Mouse (Mus musculus) limb, embryonic 12.5 days (tissue): Measurements from ENCODE around the gene Exoc2. TPM values are rescaled to one million over a fixed set of nuclear protein-coding genes. Genes with fewer than 3 reads are reported as not detected.

Source experiments
- ATAC-seq: fragments of 200-750 bp; cut with Nextera tagmentation; 2 replicates; pipeline ENCODE4 v1.8.0; 2017; ENCODE audit warnings: low read depth, moderate TSS enrichment; ENCODE audit not compliant: insufficient number of reproducible peaks, insufficient read depth, low FRiP score, low TSS enrichment
- H3K27ac ChIP-seq: fragments of 300-500 bp; sonication (generic); 2 replicates; pipeline ENCODE4 v1.5.1; 2016; ENCODE audit warnings: mild to moderate bottlenecking, moderate library complexity
- H3K27me3 ChIP-seq: fragments of 300-500 bp; sonication (generic); 2 replicates; pipeline ENCODE4 v1.6.1; 2016; ENCODE audit warnings: mild to moderate bottlenecking, moderate library complexity
- H3K36me3 ChIP-seq: fragments of 300-500 bp; sonication (generic); 2 replicates; pipeline ENCODE4 v1.6.1; 2016; ENCODE audit warnings: mild to moderate bottlenecking, moderate library complexity
- H3K4me1 ChIP-seq: fragments of 300-500 bp; sonication (generic); replicated peaks from 2 replicates; pipeline ENCODE4 v1.6.1; 2016
- H3K4me2 ChIP-seq: fragments of 300-500 bp; sonication (generic); 2 replicates; pipeline ENCODE4 v1.6.1; 2016; ENCODE audit warnings: mild to moderate bottlenecking, moderate library complexity
- H3K4me3 ChIP-seq: fragments of 300-500 bp; sonication (generic); replicated peaks from 2 replicates; pipeline ENCODE4 v1.5.1; 2016; ENCODE audit warnings: mild to moderate bottlenecking
- H3K9ac ChIP-seq: fragments of 300-500 bp; sonication (generic); replicated peaks from 2 replicates; pipeline ENCODE4 v1.6.1; 2016; ENCODE audit warnings: mild to moderate bottlenecking, moderate library complexity
- H3K9me3 ChIP-seq: fragments of 300-500 bp; sonication (generic); 2 replicates; pipeline ENCODE4 v1.6.1; 2016; ENCODE audit warnings: mild to moderate bottlenecking, moderate library complexity
- WGBS: fragments of 180-500 bp; shearing (Covaris S2); methylation state at CpG from one replicate; pipeline ENCODE4 v1.1.7; 2016; 5-methylcytosine and 5-hydroxymethylcytosine counted together
- polyA plus RNA-seq: library from polyadenylated mRNA; unstranded; fragments of >200 nt; fragmentation: Nextera tagmentation; extraction: Ambion mirVana; gene quantifications from 2 replicates; pipeline ENCODE4 v1.2.1, GENCODE M21; 2016

The Exoc2 gene
- polyA plus RNA-seq = 37.0 and 38.1 TPM in 2 replicates

DNA sequence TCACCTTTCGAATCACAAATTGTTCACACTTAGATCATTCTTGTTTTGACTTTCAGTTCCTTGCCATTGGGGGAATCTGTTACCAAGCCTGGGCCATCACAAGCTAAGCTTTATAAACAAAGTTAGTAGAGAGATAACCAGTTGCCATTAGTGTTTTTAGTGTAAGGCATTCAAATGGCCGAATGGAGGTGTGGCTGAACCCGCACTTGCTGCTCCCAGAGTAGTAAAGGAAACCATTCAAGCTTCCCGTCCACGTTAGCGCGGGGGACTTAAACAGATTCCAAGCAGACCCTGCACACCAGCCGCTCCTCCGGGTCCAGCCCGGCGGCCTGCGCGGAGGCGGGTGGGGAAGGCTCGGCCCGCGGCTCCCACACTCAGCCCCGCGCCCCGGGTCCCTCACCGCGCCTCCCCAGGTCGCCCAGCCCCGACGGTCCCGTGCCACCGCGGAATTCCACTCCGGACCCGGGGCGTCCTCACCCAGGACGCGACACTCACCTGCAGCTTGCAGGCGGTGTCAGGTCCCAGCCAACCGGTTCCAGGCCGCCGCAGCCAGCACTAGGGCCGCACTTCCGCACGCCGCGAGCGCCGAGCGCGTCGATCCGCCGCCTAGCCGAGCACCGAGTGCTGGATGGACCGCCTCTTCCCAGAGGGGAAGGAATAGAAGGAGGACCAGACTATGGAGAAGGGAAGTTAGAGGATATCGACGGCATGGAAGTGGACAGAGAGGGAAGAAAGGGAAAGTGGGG lies at the start of gene Exoc2, which contains the start of gene Gm5447:
Gene Exoc2 (minus strand): TSS at position 593 of the 746 bp plus-strand sequence.
Gene Gm5447 (plus strand): TSS at position 704 of the 746 bp plus-strand sequence.
- peak within 1 kb of the TSS; percentile 86 for H3K4me3 ChIP-seq
- peak within 1 kb of the TSS; percentile 90 for H3K9ac ChIP-seq
- peak; percentile 92 for ATAC-seq
- under 1% methylated on average over 54 of the region's 54 CpGs for WGBS
- H3K4me1 ChIP-seq = peaks cover 7% of the 10 kb centered on the region; the same call in 1 of the 2 replicates
- peak within 1 kb of the TSS; percentile 87 for H3K27ac ChIP-seq
- H3K9me3 ChIP-seq = no peaks in the 10 kb centered on the region
- peaks cover 3% of the 10 kb centered on the region; the same call in 1 of the 2 replicates for H3K27me3 ChIP-seq
- no peaks in the 10 kb centered on the region for H3K36me3 ChIP-seq
- H3K4me2 ChIP-seq = peak within 1 kb of the TSS; percentile 64

DNA sequence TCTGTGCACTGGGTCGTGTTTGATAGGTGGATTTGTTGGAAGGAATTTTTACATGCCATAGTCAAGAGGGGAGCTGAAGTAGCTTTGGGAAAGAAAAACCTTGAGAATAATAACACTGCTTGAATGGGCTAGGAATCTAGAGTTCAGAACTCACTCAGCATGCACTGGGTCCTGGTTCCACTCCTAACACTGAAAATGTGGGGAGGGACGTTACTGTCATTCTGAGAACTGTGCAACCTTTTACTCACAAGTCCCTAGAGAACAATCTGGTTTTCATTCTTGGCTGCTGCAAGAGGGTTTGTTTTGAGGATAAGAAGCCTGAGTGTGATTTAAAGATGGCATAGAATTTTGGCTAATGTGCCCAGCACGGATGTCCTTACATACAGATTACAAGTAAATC lies 49.8 kb upstream of the Exoc2 start:
- 71% methylated on average over 3 of the region's 3 CpGs for WGBS

DNA sequence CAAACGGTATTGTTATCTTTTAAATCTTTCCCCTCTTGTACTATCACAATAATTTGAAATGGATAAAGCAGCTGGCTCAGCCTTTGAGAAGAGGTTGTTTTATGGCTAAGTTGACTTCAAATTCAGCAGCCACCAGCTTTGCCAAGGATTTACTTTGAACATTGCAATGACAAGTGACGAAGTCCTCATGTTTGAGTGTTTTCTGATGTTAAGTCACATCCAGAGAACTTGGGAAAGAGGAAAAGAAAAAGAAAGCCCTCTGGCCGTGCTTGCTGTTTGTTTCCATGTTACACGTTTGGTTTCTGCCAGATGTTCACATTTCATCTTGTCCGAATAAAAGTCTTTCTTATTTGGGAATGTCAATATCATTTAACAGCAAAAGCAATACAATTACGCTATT lies 48.0 kb upstream of the Exoc2 start:
- Histone ChIP-seq H3K9me3 (no peaks in the 10 kb centered on the region), H3K36me3 (no peaks in the 10 kb centered on the region), H3K4me2 (no peak overlapping the region), H3K9ac (no peak overlapping the region), H3K4me3 (no peak overlapping the region), H3K4me1 (peaks cover 6% of the 10 kb centered on the region; the same call in 1 of the 2 replicates), H3K27ac (no peak overlapping the region), H3K27me3 (no peaks in the 10 kb centered on the region)
- 46% methylated on average over 6 of the region's 6 CpGs for WGBS
- no peak for ATAC-seq

More for the DNA sequence above, 49.8 kb upstream of the Exoc2 start:
- ATAC-seq = no peak
- Histone ChIP-seq H3K9me3 (no peaks in the 10 kb centered on the region), H3K27me3 (no peaks in the 10 kb centered on the region), H3K4me3 (no peak overlapping the region), H3K4me2 (no peak overlapping the region), H3K27ac (no peak overlapping the region), H3K9ac (no peak overlapping the region), H3K4me1 (peaks cover 6% of the 10 kb centered on the region; the same call in 1 of the 2 replicates), H3K36me3 (no peaks in the 10 kb centered on the region)

DNA sequence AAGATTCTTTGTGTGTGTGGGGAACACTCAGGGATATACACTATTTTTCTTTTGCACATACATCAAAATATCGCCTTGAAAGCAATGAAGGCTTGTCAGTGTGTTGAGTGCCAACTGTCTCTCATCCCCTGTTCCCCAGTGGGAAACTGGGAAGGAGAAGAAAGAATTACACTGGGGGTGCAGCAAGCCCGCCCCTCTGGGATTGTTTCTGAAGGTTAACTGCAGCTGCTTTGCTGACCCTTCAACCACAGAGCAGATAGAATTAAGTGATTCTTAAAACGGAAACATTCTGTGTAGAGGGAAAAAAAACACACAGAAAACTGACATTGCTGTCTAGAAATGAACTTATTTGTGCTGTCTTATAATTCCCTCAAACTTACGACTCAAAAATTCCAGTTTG lies 47.6 kb upstream of the Exoc2 start:
- H3K27ac ChIP-seq = no peak overlapping the region
- no peak overlapping the region for H3K9ac ChIP-seq
- no peak for ATAC-seq
- no peaks in the 10 kb centered on the region for H3K36me3 ChIP-seq
- H3K4me3 ChIP-seq = no peak overlapping the region
- H3K4me2 ChIP-seq = no peak overlapping the region
- H3K27me3 ChIP-seq = no peaks in the 10 kb centered on the region
- peaks cover 6% of the 10 kb centered on the region; the same call in 1 of the 2 replicates for H3K4me1 ChIP-seq
- 58% methylated on average over 4 of the region's 4 CpGs for WGBS
- H3K9me3 ChIP-seq = no peaks in the 10 kb centered on the region

DNA sequence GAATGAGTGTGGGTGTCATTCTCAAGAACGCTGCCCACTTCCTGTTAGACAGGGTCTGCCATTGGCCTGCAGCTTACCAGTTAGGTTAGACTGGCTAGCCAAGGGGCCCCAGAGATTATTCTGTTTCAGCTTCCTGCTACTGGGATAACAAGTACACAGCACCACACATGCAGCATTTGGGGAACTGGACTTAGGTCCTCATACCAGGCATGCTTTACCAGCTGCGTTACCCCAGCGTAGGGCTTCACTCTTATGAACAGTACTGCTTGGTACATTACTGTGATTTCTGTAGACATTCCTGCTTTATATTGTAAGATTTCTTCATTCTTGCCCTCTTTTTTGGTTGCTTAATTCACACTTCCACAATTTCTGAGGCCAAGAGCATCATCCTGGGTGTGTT lies 43.7 kb upstream of the Exoc2 start:
- no peaks in the 10 kb centered on the region for H3K36me3 ChIP-seq
- no peak overlapping the region for H3K4me3 ChIP-seq
- H3K27me3 ChIP-seq = no peaks in the 10 kb centered on the region
- no peak overlapping the region for H3K27ac ChIP-seq
- ATAC-seq = no peak
- H3K9me3 ChIP-seq = no peaks in the 10 kb centered on the region
- 87% methylated on average over 3 of the region's 3 CpGs for WGBS
- H3K4me1 ChIP-seq = peaks cover 5% of the 10 kb centered on the region; the same call in 1 of the 2 replicates
- no peak overlapping the region for H3K9ac ChIP-seq
- no peak overlapping the region for H3K4me2 ChIP-seq

DNA sequence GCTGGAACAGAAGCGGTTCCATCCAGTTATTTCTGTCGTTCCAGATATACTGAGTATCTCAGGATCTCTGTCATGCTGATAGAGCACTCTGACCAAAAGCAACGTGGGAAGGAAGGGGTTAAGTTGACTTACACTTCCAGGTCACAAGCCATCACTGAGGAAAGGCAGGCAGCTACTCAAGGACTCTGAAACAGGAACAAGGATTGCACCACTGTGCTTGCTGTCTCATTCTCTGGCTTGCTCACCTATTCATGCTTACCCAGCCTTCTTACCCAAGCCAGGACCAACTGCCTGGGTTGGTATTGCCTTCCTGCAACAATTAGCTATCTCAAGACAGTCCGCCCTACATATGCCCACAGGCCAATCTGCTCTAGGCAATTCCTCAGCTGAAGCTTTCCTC lies 31.1 kb upstream of the Exoc2 start:
- ATAC-seq = no peak
- H3K4me2 ChIP-seq = no peak overlapping the region
- peaks cover 19% of the 10 kb centered on the region for H3K4me1 ChIP-seq
- H3K36me3 ChIP-seq = no peaks in the 10 kb centered on the region
- no peaks in the 10 kb centered on the region for H3K9me3 ChIP-seq
- no peak overlapping the region for H3K4me3 ChIP-seq
- no peak overlapping the region for H3K9ac ChIP-seq
- H3K27ac ChIP-seq = no peak overlapping the region
- 73% methylated on average over 4 of the region's 4 CpGs for WGBS
- peaks cover 3% of the 10 kb centered on the region; the same call in 1 of the 2 replicates for H3K27me3 ChIP-seq

DNA sequence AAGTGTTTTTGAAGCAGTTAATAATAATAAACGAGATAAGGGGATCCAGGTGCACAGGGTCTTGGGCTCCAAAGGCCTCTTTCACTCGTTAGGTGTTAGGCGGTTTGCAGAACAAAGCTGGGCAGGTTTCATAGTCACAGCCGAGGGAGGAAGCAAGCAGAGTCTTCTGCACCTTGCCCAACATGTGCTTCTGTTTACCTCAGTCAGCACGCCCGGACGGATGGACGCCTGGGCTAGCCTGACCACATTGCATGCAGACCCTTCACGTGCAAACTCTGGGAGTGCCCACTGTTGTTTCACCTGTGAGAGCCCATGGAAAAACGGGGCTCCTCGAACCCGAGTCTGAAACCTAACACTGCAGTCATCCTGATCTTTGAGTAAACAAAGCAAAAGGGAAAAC lies 30.6 kb upstream of the Exoc2 start:
- Histone ChIP-seq H3K4me1 (peaks cover 19% of the 10 kb centered on the region), H3K4me2 (peak overlapping the region; percentile 26), H3K27me3 (peaks cover 3% of the 10 kb centered on the region; the same call in 1 of the 2 replicates), H3K9ac (0 out of 2 replicates have a peak overlapping the region, but pooled peaks have one; percentile 4), H3K9me3 (no peaks in the 10 kb centered on the region), H3K27ac (no peak overlapping the region), H3K4me3 (no peak overlapping the region), H3K36me3 (no peaks in the 10 kb centered on the region)
- 24% methylated on average over 12 of the region's 12 CpGs for WGBS
- no peak for ATAC-seq

DNA sequence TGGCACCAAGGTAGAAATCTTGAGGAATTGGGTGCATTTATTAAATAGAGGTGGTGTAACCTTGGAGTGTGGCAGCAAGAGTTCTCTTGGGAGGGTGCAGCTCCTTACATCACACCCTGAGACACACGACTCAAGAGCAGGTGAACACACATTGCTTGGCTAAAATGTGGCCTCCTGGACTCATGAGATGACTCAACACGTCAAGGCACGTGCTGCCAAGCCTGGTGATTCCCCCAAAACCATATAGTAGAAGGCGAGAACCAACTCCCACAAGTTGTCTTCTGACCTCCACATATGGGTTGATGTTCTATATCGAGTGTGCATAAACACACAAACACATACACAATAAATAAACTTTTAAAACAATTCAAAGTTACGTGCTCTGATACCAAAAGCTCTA lies 25.9 kb upstream of the Exoc2 start:
- H3K27ac ChIP-seq = no peak overlapping the region
- no peaks in the 10 kb centered on the region for H3K9me3 ChIP-seq
- no peaks in the 10 kb centered on the region for H3K36me3 ChIP-seq
- no peak overlapping the region for H3K9ac ChIP-seq
- H3K27me3 ChIP-seq = peaks cover 3% of the 10 kb centered on the region; the same call in 1 of the 2 replicates
- ATAC-seq = no peak
- H3K4me1 ChIP-seq = peaks cover 17% of the 10 kb centered on the region
- H3K4me2 ChIP-seq = no peak overlapping the region
- no peak overlapping the region for H3K4me3 ChIP-seq
- 86% methylated on average over 6 of the region's 6 CpGs for WGBS

DNA sequence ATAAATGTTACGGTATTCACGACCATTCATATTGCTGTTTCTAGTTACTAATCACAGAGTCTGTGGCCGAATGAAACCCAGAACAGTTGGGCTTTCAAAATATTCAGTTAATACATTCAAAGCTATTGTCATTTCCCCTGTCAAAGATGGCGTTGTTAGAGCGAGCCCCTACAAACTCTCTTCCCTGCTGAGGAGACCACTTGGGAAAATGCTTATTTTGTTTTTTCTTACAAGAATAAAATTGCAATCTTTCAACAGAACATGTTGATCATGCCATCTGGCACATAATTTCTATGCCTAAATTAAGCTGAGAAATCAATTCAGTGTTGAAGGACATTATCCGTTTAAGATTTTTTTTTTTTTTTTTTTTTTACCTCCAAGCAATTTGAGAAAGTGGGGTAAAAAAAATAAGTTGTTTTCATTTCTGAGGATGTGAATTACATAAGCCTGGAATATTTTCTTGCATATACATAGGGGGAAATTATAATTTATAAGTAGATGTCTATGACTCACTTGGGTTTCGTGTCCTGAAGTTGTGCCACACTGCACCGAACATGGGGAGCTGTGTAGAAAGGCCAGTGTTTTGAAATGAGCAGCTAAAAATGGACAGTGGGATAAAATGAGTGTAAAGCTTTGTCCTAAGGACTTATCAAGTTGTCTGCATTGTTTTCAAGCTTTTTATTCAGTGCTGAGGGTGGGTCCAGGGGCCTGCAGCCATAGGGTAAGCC lies 23.8 kb upstream of the Exoc2 start:
- Histone ChIP-seq H3K36me3 (no peaks in the 10 kb centered on the region), H3K9me3 (no peaks in the 10 kb centered on the region), H3K4me3 (no peak overlapping the region), H3K27me3 (peaks cover 3% of the 10 kb centered on the region; the same call in 1 of the 2 replicates), H3K9ac (no peak overlapping the region), H3K27ac (no peak overlapping the region), H3K4me1 (peaks cover 2% of the 10 kb centered on the region; the same call in 1 of the 2 replicates), H3K4me2 (no peak overlapping the region)
- 85% methylated on average over 8 of the region's 8 CpGs for WGBS
- ATAC-seq = no peak

DNA sequence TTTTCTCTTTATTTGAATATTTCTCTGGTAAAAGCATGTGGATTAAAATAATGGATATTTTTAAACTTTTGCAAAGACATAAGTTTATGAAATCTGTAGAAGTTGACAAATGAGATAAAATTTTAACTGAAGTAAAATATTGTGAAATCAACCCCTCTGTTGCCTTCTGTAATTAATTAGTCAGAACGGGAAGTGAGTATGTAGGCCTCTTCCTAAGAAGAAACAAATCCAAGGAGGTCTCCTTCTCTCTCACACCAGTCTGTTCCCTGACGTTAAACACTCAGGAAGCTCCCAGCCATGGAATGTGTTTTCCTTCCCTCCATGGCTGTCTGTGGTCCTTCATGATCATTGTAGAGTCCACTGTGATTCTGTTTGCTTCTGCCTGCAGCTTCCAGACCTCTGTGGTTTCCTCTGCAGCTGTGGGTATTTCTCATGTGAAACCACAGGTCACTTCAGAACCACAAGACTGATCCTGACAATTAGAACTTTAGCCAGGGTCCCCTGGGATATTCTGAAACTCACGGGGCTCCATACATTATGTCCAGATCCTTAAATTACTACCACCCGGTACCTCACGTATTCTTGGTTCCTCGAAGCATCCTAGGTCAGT lies 20.5 kb upstream of the Exoc2 start:
- no peak for ATAC-seq
- Histone ChIP-seq H3K4me2 (no peak overlapping the region), H3K4me3 (no peak overlapping the region), H3K9ac (no peak overlapping the region), H3K36me3 (no peaks in the 10 kb centered on the region), H3K27me3 (peaks cover 12% of the 10 kb centered on the region), H3K4me1 (no peaks in the 10 kb centered on the region), H3K27ac (no peak overlapping the region), H3K9me3 (no peaks in the 10 kb centered on the region)
- 66% methylated on average over 6 of the region's 6 CpGs for WGBS

DNA sequence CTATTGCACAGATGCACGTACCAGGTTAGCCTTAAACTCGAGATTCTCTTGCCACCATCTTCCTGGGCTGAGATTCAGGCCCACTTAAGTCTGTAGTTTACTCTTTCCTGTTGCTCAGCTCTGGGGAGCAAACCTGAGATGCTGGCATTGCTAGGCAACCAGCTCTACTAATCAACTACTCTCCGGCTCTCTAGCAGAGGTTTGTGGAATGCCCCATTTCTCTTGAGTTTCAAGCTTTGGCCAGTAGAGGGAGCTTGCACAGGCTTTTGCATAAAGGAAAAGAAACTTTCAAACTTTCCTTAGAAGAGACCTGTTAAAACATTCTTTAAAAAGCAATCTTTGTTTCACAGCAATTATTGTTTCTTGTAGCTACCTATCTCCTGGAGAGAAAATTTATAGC lies 19.9 kb upstream of the Exoc2 start:
- Histone ChIP-seq H3K36me3 (no peaks in the 10 kb centered on the region), H3K4me1 (no peaks in the 10 kb centered on the region), H3K27ac (no peak overlapping the region), H3K4me3 (no peak overlapping the region), H3K27me3 (peaks cover 12% of the 10 kb centered on the region), H3K9ac (no peak overlapping the region), H3K9me3 (no peaks in the 10 kb centered on the region), H3K4me2 (no peak overlapping the region)
- no peak for ATAC-seq
- 28% methylated on average over 3 of the region's 3 CpGs for WGBS
